In genomic region chr8:3567641-3568371, GRCm38 (mm10) we compare ENCODE assay signal across 9 mouse cellular contexts. TPM values are rescaled to one million over a fixed set of nuclear protein-coding genes. Genes with fewer than 3 reads are reported as not detected.
DNase-seq lines count a peak whose midpoint lies in the region; ATAC-seq and TF ChIP-seq lines count a peak whose summit lies in the region.
"Had no signal": no experiment of that assay in that cellular context is flagged by ENCODE, and none has a peak within 500 bp of the region (broad histone marks: within the 10 kb centered on the region; RNA-seq: fewer than 3 reads in every experiment).

C330021F23Rik (plus strand) TSS chr8:3567990.

- no peak for TF ChIP-seq EP300 in liver, embryonic 14.5 days (IDR thresholded peaks at IDR 0.05; ENCODE audit: low read depth)

- peaks cover 24% of the 10 kb centered on the region for H3K36me3 ChIP-seq in E14TG2a.4 (ENCODE audit: insufficient read depth, low read length)
- H3K36me3 ChIP-seq in embryonic facial prominence, embryonic 11.5 days (replicated peaks; ENCODE audit: control insufficient read depth, insufficient read depth, low read depth, low read length) = no peaks in the 10 kb centered on the region
- no peaks in the 10 kb centered on the region for H3K36me3 ChIP-seq in hindbrain, postnatal 0 days (ENCODE audit: insufficient read depth, low read length)
- H3K36me3 ChIP-seq in liver, embryonic 14.5 days (replicated peaks; ENCODE audit: control insufficient read depth, insufficient read depth, low read depth) = no peaks in the 10 kb centered on the region
- H3K36me3 ChIP-seq: limb, embryonic 15.5 days had no signal

- peak within 1 kb of the TSS; percentile 83 for H3K4me3 ChIP-seq in E14TG2a.4 (replicated peaks; ENCODE audit: low read length)
- peak within 1 kb of the TSS; percentile 9 for H3K4me3 ChIP-seq in embryonic facial prominence, embryonic 11.5 days (ENCODE audit: low read depth, low read length)
- no peak within 1 kb of the TSS for H3K4me3 ChIP-seq in hindbrain, postnatal 0 days (ENCODE audit: low read length)
- H3K4me3 ChIP-seq in liver, embryonic 14.5 days (ENCODE audit: insufficient read depth in 1 of 2, low read depth in 2 of 2, low read length in 2 of 2) = peak within 1 kb of the TSS; percentile 9 to 43; a peak in 3 of 4 replicates
- H3K4me3 ChIP-seq: limb, embryonic 15.5 days had no signal

- DNase-seq in embryonic facial prominence, embryonic 11.5 days (ENCODE audit: low spot score) = peak; percentile 60
- DNase-seq in hindbrain, postnatal 0 days (ENCODE audit: low spot score) = peak; percentile 14
- DNase-seq in liver, embryonic 14.5 days (ENCODE audit: low read depth in 3 of 3, low spot score in 3 of 3) = no peak
- DNase-seq in thymus, adult 18-20 months = no peak
- no peak for DNase-seq in ovary, adult 18-20 months (ENCODE audit: low spot score)
- no peak for DNase-seq in urinary bladder, postnatal 10 days (ENCODE audit: low spot score)

- peak; percentile 67; the same call in 1 of the 2 replicates for ATAC-seq in embryonic facial prominence, embryonic 11.5 days (replicated peaks; ENCODE audit: insufficient number of reproducible peaks, low FRiP score, low TSS enrichment, low read depth)
- no peak for ATAC-seq in hindbrain, postnatal 0 days
- ATAC-seq in liver, embryonic 14.5 days (ENCODE audit: insufficient read depth) = peak; percentile 66
- ATAC-seq in inflammation-experienced regulatory T-cells, adult 6 months = no peak

- WGBS in embryonic facial prominence, embryonic 11.5 days = 2% methylated on average over 12 of the region's 12 CpGs
- 2% methylated on average over 12 of the region's 12 CpGs for WGBS in hindbrain, postnatal 0 days
- WGBS in liver, embryonic 14.5 days (ENCODE audit: insufficient replicate concordance) = 12% methylated on average over 12 of the region's 12 CpGs

- peaks cover 47% of the 10 kb centered on the region for H3K4me1 ChIP-seq in E14TG2a.4 (replicated peaks; ENCODE audit: low read depth, low read length)
- no peaks in the 10 kb centered on the region for H3K4me1 ChIP-seq in embryonic facial prominence, embryonic 11.5 days (ENCODE audit: control insufficient read depth, insufficient read depth, low read length)
- H3K4me1 ChIP-seq in hindbrain, postnatal 0 days (ENCODE audit: insufficient read depth, low read length) = no peaks in the 10 kb centered on the region
- H3K4me1 ChIP-seq in liver, embryonic 14.5 days (replicated peaks; ENCODE audit: control insufficient read depth in 2 of 2, insufficient read depth in 2 of 2, low read length in 1 of 2) = peaks cover 0 to 15% of the 10 kb centered on the region in 2 experiments; a peak in 2 of 4 replicates
- H3K4me1 ChIP-seq: limb, embryonic 15.5 days had no signal

- no peaks in the 10 kb centered on the region for H3K27me3 ChIP-seq in E14TG2a.4 (ENCODE audit: insufficient read depth, low read length)
- no peaks in the 10 kb centered on the region for H3K27me3 ChIP-seq in embryonic facial prominence, embryonic 11.5 days (ENCODE audit: control insufficient read depth, insufficient read depth, low read length)
- no peaks in the 10 kb centered on the region for H3K27me3 ChIP-seq in hindbrain, postnatal 0 days (ENCODE audit: insufficient read depth, low read length)
- H3K27me3 ChIP-seq in liver, embryonic 14.5 days (ENCODE audit: control insufficient read depth, insufficient read depth, low read length) = no peaks in the 10 kb centered on the region
- H3K27me3 ChIP-seq: limb, embryonic 15.5 days had no signal

- peak within 1 kb of the TSS; percentile 32 for H3K4me2 ChIP-seq in embryonic facial prominence, embryonic 11.5 days (ENCODE audit: low read depth, low read length)
- H3K4me2 ChIP-seq in hindbrain, postnatal 0 days (ENCODE audit: low read depth, low read length) = peak within 1 kb of the TSS; percentile 36
- peak within 1 kb of the TSS; percentile 44 for H3K4me2 ChIP-seq in liver, embryonic 14.5 days (ENCODE audit: low read depth)
- H3K4me2 ChIP-seq: limb, embryonic 15.5 days had no signal

- peak within 1 kb of the TSS; percentile 41 for H3K9ac ChIP-seq in embryonic facial prominence, embryonic 11.5 days (replicated peaks; ENCODE audit: low read length)
- no peak within 1 kb of the TSS for H3K9ac ChIP-seq in hindbrain, postnatal 0 days (replicated peaks; ENCODE audit: low read length)
- H3K9ac ChIP-seq in liver, embryonic 14.5 days (replicated peaks) = no peak within 1 kb of the TSS; the same call in 1 of the 2 replicates
- H3K9ac ChIP-seq: limb, embryonic 15.5 days had no signal

- TF ChIP-seq CTCF in E14TG2a.4 (conservative IDR thresholded peaks at IDR 0.05; ENCODE audit: low read length) = no peak
- no peak for TF ChIP-seq CTCF in hindbrain, postnatal 0 days (IDR thresholded peaks at IDR 0.05; ENCODE audit: low read depth)
- no peak for TF ChIP-seq CTCF in liver, embryonic 14.5 days (IDR thresholded peaks at IDR 0.05; ENCODE audit: low read depth)

- no peaks in the 10 kb centered on the region for H3K9me3 ChIP-seq in E14TG2a.4 (ENCODE audit: low read length)
- no peaks in the 10 kb centered on the region for H3K9me3 ChIP-seq in embryonic facial prominence, embryonic 11.5 days (replicated peaks; ENCODE audit: control insufficient read depth, low read length)
- no peaks in the 10 kb centered on the region for H3K9me3 ChIP-seq in hindbrain, postnatal 0 days (ENCODE audit: low read length)
- H3K9me3 ChIP-seq in liver, embryonic 14.5 days (ENCODE audit: control insufficient read depth, low read length) = no peaks in the 10 kb centered on the region
- H3K9me3 ChIP-seq: limb, embryonic 15.5 days had no signal

- H3K27ac ChIP-seq in embryonic facial prominence, embryonic 11.5 days (replicated peaks; ENCODE audit: low read depth, low read length) = no peak within 1 kb of the TSS
- no peak within 1 kb of the TSS for H3K27ac ChIP-seq in hindbrain, postnatal 0 days
- H3K27ac ChIP-seq in liver, embryonic 14.5 days = peak within 1 kb of the TSS; percentile 18
- H3K27ac ChIP-seq: limb, embryonic 15.5 days had no signal

RNA-seq across cellular contexts. Expression of gene C330021F23Rik, which starts in this region (rescaled TPM):
- polyA plus RNA-seq in embryonic facial prominence, embryonic 11.5 days (2014; fragmentation: Nextera tagmentation; extraction: Ambion mirVana) = 2.5 and 5.4 TPM in 2 replicates
- total RNA-seq in hindbrain, postnatal 0 days (2014; rRNA removed) = 0.37 TPM in 1 of 2 replicates, not detected in the other
- 0.26 and 0.29 TPM in 2 replicates for polyA plus RNA-seq in hindbrain, postnatal 0 days (2015; fragmentation: Nextera tagmentation; extraction: Ambion mirVana)
- 2.7 and 3.0 TPM in 2 replicates for polyA plus RNA-seq in liver, embryonic 14.5 days (2012; rRNA removed)
- polyA plus RNA-seq in liver, embryonic 14.5 days (2014; fragmentation: Nextera tagmentation; extraction: Ambion mirVana) = 2.5 and 4.0 TPM in 2 replicates
- polyA plus RNA-seq in inflammation-experienced regulatory T-cells, adult 6 months (2017; shearing (Covaris generic)) = under 1 TPM in 1 of 3 experiments, not detected in 2; 0.74 TPM

Comparison
In these comparisons a context has a peak if more than half of its experiments do, and no peak if none do; other contexts are left out.
1. Peak in DNase-seq and H3K4me2 ChIP-seq in hindbrain, postnatal 0 days; RNA of the gene not detected or under 1 TPM.
2. ATAC-seq: peak in embryonic facial prominence, embryonic 11.5 days (single experiment) and liver, embryonic 14.5 days (single experiment); none in hindbrain, postnatal 0 days (single experiment) and inflammation-experienced regulatory T-cells, adult 6 months (single experiment).
3. Peak in every context shown above with its lines, with median percentiles within 50 percentile points of each other: H3K4me2 ChIP-seq.